Mouse (Mus musculus) CD4-positive helper T cell, adult 2 months (primary cell): ENCODE measurements around the gene 2210407C18Rik.

Experiments used
- DNase-seq: peaks from one replicate; pipeline ENCODE4 v3.0.0-alpha.2; 2012; ENCODE audit warnings: low read depth, missing footprints, low spot score

2210407C18Rik gene

GRCm38 (mm10) chr11:58602062-58602461, 13.8 kb downstream of the 2210407C18Rik start:
- no peak for DNase-seq

- DNase-seq: no peak
Observed at GRCm38 (mm10) chr11:58597837-58598236, 18.0 kb downstream of the 2210407C18Rik start.

DNA sequence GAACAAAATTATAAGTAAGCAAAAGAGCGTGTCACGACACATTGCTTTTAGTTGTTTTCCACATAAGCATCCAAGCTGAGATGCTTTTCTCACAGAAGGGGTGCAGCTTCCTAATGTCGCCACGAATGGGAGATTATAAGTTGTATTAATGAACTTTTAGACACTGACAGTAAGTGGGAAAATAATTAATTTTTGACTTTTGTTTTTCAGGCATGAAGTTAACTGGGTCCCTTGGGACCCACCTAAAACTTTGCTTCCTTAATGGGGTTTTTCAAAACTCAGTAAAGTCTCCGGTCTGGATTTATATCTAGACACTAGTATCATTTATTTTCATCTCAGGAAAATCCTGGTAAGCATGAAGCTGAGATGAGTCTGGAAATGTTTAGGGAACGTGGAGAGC, 21.1 kb downstream of the 2210407C18Rik start, which contains the start of gene Olfr324:
Olfr324 (plus strand) TSS at position 301 of the 400 bp plus-strand sequence.
- no peak for DNase-seq

DNA sequence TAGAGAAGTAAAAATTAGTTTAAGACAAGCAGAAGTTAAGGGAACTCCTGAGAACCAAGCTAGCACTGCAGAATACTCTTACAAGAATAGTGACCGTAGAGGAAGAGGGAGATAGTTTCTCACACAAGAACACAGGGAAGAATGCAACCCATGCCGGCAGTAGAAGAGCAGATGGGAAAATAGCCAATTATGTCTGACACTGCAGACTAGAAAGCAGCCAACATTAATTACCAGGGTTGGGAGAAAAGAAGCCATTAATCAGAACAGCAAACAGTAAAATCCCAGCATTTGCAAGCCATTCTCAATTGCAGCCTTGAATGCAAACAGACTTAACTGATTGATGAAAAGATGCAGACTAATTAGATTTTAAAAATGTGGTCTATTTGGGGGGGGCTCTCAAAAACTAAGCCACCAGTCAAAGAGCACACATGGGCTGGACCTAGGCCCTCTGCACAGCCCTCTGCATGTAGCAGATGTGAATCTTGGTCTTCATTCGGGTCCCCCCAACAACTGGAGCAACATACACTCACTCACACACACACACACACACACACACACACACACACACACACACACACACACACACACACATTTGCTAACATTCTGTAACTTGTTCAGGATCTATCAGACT, 27.1 kb downstream of the 2210407C18Rik start:
- no peak for DNase-seq

DNA sequence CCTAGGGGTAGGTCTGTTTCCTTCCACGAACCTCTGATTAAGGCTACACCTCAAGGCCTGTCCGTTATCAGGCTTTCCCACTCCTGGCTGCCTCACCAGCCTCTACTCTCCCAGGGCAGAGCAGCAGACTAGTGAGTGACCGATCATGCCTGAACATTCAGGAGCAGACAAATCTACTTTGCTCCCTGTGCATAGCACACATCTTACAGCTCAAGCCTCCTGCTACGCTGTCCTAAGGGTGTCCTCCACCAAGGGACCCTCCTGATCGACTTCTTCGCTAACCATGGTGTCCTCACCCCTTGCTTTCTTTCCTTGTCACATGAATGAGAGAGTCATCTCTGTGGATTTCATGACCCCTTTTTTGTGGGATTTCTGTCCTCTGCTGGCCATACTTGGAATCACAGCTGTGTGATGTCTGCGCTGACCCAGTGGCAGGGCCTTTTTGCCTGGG, 28.0 kb downstream of the 2210407C18Rik start:
- DNase-seq: no peak

DNA sequence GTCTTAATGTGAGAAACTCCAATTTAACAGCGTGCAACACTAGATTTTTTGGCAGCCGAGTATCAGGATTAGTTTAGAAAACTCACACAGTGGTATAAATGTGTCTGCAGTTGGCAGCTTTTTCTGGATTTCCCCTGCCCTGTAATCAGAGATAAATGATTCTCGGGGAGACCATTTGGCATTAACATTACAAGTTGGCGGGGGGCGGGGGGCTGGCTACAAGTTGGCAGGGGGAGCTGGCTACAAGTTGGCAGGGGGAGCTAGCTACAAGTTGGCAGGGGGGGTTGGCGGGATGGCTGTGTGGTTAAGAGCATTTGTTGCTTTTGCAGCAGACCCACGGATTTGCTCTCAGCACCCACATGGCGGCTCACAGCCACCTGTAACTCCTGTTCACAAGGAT, 37.2 kb downstream of the 2210407C18Rik start:
- no peak for DNase-seq

DNA sequence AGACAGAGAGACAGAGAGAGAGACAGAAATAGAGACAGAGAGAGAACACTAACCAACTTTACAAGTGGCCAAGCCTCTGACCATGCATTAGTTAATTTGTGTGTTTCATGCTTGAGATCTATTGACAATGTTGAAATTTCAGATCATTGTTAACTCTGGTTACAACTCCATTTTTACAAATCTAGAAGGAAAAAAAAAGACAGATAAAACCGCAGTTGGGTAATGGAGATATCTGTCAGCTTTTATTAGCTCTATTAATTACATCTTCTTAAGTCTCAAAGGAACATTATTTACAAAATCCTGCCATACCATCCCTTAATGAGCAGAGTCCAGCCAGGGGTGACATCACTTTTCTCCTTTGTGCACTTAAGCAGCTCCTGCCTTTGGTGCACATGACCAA, 38.4 kb downstream of the 2210407C18Rik start, which contains the start of gene Olfr325:
Olfr325 (plus strand) TSS at position 301 of the 400 bp plus-strand sequence.
- DNase-seq: no peak

DNA sequence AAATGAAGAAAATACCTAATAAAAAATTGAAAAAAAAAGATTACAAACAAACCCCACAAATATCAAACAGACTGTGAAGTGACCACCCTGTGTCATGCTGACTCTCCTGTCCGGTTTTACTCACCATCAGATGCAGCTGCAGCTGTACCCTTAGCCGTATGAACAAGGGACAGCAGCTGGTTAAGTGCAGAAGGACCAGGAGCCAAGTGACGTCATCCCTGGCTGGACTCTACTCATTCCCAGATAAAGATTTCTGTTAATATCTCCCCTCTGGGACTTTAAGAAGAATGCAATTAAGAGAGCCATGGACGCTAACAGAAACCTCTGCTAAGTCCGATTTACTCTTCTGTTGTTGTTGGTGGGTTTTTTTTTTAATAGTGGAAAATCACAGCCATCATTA, 45.5 kb downstream of the 2210407C18Rik start, which contains the start of gene Olfr224:
Olfr224 (minus strand) TSS at position 149 of the 400 bp plus-strand sequence.
- no peak for DNase-seq
